Mouse (Mus musculus): ENCODE data around the gene Mrpl23. TPM values are rescaled to one million over a fixed set of nuclear protein-coding genes. Genes with fewer than 3 reads are reported as not detected.

Gene Mrpl23
- total RNA-seq, 1 experiment from 2014 or later = 9.3 TPM

DNA sequence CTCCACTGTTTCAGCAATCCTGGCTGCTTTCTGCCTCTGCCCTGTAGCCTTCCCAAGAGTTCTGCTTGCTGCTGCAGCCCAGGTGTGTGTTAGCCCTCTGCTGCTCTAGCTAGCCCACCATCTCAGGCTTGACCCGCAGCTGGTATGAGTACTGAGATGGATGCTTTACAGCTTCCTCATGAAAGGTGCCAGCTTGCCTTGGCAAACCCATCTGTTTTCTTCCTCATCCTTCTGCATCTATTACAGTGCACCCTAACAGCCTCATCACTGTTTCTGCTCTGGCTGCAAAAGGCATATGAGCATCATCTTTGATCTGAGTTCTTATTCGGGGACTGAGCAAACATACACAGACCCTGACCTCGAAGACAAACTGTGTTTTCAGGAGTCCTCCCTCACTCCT, 53.4 kb downstream of the Mrpl23 start:
- no peak for ATAC-seq (ENCODE audit: extremely low read depth, insufficient number of reproducible peaks, low FRiP score, poor library complexity, severe bottlenecking)

DNA sequence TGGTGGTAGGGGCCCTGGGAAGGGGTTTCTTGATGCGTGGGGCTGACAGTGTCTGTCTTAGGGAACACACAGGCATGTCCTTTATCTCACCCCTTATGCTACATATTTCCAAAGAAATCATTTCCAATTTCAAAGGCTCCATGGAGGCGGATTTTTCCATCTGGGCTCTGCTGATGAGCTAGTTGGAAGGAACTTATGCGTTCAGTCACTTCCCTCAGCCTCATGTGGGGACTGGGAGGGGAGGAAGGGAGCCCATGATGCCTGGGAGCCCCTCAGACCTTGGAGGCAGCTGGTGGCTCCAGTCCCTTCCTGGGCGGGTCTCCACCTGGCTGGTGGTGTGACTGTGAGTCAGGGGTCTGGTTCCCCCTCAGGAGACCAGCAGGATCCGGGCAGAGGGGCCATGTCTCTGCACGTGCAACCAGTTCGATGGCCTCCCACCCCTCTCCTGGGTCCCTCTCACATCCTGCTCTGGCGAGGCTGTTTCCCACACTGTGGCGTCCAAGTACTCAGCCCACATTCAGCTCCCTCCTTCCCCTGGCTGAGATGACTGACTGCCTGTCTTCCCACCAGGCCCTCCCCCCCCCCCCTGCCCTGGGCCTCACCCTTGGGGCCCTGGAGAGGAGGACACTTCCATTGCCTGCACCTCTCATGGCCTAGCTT, 55.9 kb downstream of the Mrpl23 start:
- ATAC-seq (ENCODE audit: extremely low read depth, insufficient number of reproducible peaks, low FRiP score, poor library complexity, severe bottlenecking) = no peak

Other genes starting within 250 kb of the Mrpl23 start
- not detected in 2 replicates for gene Krtap5-1, start 235.6 kb upstream of the Mrpl23 start, total RNA-seq (2017)
- not detected in 2 replicates for gene Krtap5-4, start 229.1 kb upstream of the Mrpl23 start, total RNA-seq (2017)
- 0.81 and 0.86 TPM in 2 replicates for gene Ifitm10, start 158.9 kb upstream of the Mrpl23 start, total RNA-seq (2017)
- 494 and 495 TPM in 2 replicates for gene Gm49369, start 150.0 kb upstream of the Mrpl23 start, total RNA-seq (2017)
- gene Ctsd, start 144.6 kb upstream of the Mrpl23 start, total RNA-seq (2017) = 408 and 447 TPM in 2 replicates
- 1.4 and 3.2 TPM in 2 replicates for gene Syt8, start 97.8 kb upstream of the Mrpl23 start, total RNA-seq (2017)
- 18.2 and 31.9 TPM in 2 replicates for gene Tnni2, start 90.9 kb upstream of the Mrpl23 start, total RNA-seq (2017)
- gene Lsp1, start 71.9 kb upstream of the Mrpl23 start, total RNA-seq (2017) = 1,761 and 1,798 TPM in 2 replicates
- gene Tnnt3, start 33.9 kb upstream of the Mrpl23 start, total RNA-seq (2017) = 20.0 and 20.4 TPM in 2 replicates
- gene Igf2, start 134.1 kb downstream of the Mrpl23 start, total RNA-seq (2017) = not detected in 2 replicates
- gene Gm49394, start 137.3 kb downstream of the Mrpl23 start, total RNA-seq (2017) = not detected in 2 replicates
- gene Ins2, start 210.7 kb downstream of the Mrpl23 start, total RNA-seq (2017) = not detected in 2 replicates

Measured in neutrophil, adult 5-6 weeks (primary cell).